Mouse (Mus musculus): ENCODE measurements at regions not wholly inside any gene's neighbourhood (a gene's known extent, or its start where the extent isn't known, plus 50 kb on each side); places are given as distances from the start of the nearest gene placed in this dataset.

DNA sequence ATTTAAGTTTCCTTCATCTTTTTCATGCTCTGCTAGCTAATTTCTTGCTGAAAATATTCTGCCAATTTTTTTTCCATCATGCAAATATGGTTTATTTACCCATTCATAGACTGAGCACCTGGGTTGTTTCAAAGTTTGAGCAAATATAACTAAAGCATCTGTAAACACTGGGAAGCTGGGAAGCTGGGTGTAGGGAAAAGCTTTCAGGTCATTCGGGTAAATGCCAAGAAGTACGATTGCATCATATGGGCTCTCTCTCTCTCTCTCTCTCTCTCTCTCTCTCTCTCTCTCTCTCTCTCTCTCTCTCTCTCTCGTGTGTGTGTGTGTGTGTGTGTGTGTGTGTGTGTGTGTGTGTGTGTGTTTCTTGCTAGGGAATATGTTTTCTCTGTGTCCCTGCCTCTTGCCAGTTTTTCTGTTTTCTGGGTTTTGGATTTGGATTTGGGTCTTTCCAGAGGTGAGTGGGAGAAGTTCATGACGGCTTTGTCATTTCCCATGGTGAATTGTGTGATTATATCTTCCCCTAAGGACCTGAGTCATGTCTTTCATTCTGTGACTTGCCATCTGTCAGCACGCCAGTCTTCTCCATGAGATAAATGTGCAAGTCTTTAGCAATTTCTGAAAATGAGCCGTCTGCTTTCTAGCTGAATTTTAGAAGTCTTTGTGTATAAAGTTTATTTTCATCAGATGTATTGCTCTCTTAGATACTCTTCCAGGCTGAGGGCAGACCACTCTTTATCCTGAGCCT, 329.7 kb upstream of the Slc35b3 start:
- TF ChIP-seq EP300 (IDR thresholded peaks at IDR 0.05; ENCODE audit: low read depth) (no peak), CTCF (IDR thresholded peaks at IDR 0.05; ENCODE audit: low read depth) (no peak)
